Mouse (Mus musculus) neural tube, embryonic 10.5 days (tissue): Measurements from ENCODE around the gene Ccdc32.
"Not testable (repeated sequence)": the region's sequence is repeated elsewhere in the genome, so short reads cannot be mapped to it uniquely, and the experiment has no call there.

Source experiments
- DNase-seq: peaks from one replicate; pipeline ENCODE4 v3.0.0-alpha.2; 2017; ENCODE audit warnings: low spot score; ENCODE audit errors: extremely low spot score

The Ccdc32 gene

GRCm38 (mm10) chr2:119028941-119029551 lies at the start of gene Ccdc32:
TSS of gene Ccdc32 (minus strand) at chr2:119029393.
- DNase-seq: peak; percentile 93

DNA sequence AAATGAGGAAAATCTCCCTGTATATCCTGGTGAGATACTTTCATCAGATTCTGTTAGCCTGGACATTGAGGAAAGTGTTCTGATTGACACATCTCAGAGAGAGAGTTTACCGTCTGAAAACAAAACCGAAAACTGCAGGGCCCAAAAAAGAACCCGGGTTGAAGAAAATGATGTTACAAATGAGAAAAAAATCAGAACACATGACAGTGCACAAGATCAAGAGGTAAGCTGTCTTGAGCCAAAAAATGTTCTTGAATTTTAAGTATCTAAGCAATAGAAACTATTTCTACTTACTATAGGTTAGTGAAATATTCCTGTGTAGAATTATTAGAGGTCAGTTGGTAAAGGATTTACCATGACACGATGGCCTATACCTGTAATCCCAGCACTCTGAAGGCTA lies 43.2 kb upstream of the Ccdc32 start:
- DNase-seq: no peak

GRCm38 (mm10) chr2:119060139-119060538 lies 30.9 kb upstream of the Ccdc32 start:
- no peak for DNase-seq

- DNase-seq: no peak
Measured at GRCm38 (mm10) chr2:119050132-119050650, 21.0 kb upstream of the Ccdc32 start.

GRCm38 (mm10) chr2:119047849-119048248 lies 18.7 kb upstream of the Ccdc32 start:
- DNase-seq: peak; percentile 25

DNA sequence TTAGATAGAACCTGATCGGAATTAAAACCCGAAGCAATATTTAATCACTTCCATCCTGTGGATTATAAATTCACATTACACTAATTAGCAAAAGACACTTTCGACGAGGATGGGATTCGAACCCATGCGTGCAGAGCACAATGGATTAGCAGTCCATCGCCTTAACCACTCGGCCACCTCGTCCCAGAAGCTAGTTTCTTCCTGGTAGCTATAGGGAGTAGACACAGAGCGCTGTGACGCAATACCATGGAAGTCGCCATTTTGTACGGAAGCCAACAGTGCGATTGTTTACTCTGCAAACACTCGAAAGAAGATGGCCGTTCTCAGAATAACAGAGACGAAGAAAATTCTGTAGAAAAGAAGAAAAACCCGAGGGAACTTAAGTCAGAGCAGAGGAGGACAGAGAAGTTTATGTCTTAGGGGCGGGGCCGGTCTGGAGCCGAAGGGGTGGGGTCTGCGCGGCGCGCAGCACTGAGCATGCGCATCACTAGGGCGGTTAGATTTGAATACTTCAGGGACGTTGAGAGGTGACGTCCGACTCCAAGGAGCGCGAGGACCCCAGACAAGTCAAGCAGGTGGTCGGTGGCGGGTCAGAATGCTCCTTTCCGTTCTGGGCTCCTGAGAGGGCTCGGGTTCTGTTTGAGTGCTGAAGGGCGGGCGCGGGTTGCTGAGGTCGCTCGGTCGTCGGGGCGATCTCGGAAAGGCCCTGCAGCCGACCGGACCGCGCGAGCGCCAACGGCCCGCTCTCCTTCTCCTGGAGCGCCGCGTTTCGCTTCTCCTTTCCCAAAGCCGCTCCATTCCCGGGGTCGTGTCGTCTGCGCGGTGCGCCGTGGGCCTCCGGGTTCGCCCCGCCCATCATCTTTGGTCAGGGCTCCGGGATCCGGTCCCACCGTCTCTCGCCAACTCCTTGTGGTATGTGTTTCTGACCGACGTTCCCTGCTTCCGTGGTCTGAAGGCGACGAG lies 17.7 kb upstream of the Ccdc32 start, which contains the start of gene Knl1:
Gene Knl1 (plus strand): TSS at position 471 of the 963 bp plus-strand sequence.
- DNase-seq: peak; percentile 100

DNA sequence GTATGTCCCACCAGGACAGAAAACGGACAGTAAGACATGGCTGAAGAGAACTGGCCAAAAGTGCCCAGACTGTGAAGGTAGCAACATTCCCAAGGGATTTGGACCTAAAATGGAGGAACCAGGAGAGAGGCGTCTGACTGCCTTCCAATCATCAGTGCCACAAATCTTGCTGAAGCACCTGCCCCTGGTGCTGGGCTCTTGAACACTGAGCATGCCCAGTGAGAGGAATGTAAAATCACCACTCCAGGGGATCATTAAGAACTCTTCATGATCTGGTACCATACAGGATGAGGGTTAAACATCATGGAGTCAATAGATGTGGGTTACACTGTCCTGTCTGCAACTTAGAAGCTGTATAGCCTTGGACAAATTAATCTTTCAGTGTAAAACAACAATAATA lies 16.0 kb upstream of the Ccdc32 start:
- no peak for DNase-seq

- DNase-seq: no peak
Measured at GRCm38 (mm10) chr2:119040882-119041281, 11.7 kb upstream of the Ccdc32 start.

DNA sequence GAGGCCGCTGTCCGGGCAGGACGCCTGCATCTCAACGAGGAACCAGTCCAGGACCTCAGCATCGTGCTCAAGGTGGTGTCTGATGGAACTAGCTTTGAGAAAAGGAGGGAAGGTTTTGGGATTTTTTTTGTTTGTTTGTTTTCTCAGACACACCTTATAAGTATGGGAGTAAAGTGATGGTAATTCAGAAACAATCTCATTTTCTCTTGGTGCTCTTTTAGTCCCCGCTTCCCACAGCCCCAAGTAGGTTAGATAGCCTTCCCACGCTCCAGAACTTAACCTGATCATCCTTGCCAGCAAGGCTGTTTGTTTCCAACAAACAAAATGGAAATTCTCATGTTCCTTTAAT lies 6.2 kb upstream of the Ccdc32 start:
- no peak for DNase-seq

DNA sequence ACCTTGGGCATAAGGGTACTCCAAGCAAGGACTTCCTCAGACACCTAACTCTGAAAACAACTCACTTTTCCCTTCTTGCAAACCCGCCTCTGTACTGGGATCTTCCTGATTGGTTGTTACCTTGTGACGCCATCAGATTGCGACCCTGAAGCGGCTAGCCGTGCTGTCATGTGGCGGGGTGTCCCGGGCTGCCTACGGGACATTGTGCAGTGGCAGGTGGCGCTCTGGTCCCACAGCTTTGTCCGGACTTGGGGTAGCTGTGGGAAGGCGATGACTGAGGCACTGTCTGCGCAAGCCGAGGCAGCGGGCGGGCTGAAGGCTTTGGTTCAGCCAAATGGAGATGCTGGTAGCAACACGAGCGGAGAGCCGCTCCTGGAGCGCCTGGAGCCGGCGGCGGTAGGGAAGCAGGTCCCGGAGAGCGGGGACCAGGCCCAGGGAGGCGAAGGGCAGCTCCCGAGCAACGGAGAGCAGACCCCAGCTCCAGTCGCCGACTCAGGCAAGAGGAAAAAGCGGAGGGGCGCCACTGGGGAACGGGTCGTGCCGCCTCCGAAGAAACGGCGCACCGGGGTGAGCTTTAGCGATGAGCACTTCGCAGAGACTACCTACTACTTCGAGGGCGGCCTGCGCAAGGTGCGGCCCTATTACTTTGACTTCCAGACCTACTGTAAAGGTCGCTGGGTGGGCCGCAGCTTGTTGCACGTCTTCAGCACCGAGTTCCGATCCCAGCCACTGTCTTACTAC lies 5.6 kb upstream of the Ccdc32 start, which contains the start of gene Rpusd2:
Gene Rpusd2 (plus strand): TSS at position 135 of the 741 bp plus-strand sequence.
- peak; percentile 97 for DNase-seq

DNA sequence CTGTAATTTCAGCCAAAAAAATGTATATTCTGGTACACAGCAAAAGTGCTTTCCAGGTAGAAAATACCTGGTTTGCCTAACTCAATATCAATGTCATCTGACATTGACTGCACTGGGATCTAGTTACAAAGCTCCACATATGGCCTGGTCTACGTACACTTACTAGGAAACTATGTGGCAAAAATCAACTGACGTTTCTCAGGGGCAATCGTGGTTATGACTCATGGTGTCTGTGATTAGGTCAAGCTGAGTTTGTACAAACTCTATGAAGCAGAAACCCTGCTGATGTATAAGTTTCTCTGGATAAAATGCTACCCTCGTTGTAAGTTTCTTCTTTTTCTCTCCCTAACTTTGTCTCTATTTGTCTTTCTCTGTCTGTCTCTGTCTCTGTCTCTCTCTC lies 3.0 kb upstream of the Ccdc32 start:
- no peak for DNase-seq

DNA sequence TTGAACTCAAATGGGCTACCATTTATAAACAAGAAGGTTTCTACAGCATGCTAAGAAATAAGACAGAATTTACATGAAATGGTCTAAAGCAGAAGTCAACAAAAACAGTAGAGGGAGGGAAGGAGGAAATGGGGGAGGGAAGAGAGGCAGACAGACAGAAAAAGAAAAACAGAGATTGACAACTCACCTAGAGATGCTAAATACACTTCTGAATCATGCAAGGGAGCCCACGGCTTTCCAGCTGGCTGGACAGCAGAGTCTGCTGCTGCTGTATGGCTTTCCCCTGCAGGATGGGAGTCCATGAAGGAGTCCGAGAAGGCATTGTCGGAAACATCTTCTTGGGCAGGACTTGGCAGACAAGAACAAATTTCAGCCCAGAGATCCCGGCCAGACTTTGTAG lies 2.2 kb downstream of the Ccdc32 start:
- DNase-seq: no peak

DNA sequence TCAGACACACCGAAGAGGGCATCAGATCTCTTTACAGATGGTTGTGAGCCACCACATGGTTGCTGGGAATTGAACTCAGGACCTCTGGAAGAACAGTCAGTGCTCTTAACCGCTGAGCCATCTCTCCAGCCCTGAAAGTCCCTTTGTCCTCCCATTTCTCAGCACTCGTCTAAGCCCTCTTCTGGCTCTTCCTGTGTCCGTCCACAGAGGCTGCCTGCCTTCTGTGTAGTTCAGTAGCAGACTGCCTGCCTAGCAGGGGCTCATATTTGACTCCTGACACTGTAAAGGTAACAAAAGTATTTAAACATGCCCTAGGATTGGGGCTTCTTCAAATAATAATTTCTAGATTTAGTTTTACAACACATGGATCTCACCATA lies 4.0 kb downstream of the Ccdc32 start:
- no peak for DNase-seq

GRCm38 (mm10) chr2:119024536-119025238 lies 4.5 kb downstream of the Ccdc32 start:
- DNase-seq: no peak

GRCm38 (mm10) chr2:119023154-119023660 lies 6.0 kb downstream of the Ccdc32 start:
- DNase-seq: no peak

- no peak for DNase-seq
Measured at GRCm38 (mm10) chr2:119019538-119019937, 9.7 kb downstream of the Ccdc32 start.

DNA sequence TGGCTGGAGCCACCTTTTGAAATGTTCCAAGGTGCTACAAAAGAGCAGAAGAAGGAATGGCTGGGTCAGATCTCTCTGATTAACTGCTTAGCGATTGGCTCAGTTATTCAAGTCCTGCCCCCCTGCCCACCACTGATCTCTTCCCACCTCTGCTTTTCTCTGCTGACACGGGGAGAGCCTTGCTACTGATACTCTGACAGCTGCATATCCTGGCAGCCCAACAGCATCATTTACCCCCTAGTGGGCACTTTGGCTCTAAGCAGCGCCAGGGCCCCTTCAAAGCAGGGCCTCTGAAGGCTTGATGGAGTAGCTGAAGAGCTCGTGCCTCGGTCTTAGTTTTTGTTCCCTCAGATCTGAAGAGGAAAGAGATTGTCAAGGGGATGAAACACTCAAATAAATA lies 10.1 kb downstream of the Ccdc32 start:
- peak; percentile 42 for DNase-seq

DNA sequence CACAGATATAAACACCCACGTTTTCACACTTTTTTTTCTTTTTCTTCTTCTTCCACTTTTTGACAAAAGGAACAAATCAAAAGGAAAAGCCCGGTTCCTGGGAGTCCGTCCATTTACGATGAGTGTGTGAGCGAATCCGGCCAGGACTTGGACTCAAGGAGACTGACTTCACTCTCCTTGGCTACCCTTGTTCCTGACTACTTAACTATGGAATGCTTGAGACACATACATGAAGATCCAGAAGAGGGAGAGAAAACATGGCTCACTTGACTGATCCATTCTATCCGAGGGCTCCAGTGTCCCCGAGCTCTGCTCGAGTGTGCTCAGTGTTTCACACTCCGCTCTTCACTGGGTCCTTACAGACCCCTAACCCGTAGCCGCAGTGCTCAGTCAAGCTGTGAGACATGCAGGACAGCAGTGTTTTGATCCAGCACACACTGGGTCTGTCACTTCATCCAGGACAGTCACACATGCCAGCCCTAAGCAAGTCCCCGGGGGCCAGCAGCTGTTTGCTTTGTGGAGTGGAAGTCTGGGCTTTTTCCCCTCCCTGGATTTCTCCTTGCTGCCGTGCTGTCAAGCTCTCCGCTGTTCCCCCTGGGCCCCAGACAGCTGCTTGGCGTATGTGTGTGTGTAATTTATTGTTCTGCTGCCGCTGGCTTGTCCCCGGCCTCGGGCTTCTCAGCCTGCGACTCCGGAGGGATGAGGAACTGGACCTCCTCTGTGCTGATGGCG lies 10.6 kb downstream of the Ccdc32 start:
- DNase-seq: peak; percentile 60

- no peak for DNase-seq
Measured at GRCm38 (mm10) chr2:119017647-119018046, 11.5 kb downstream of the Ccdc32 start.

- not testable (repeated sequence) for DNase-seq
Measured at GRCm38 (mm10) chr2:119016312-119016711, 12.9 kb downstream of the Ccdc32 start.
